Mouse (Mus musculus): ENCODE results near the gene Nectin2.
"Not testable (repeated sequence)": the region's sequence is repeated elsewhere in the genome, so short reads cannot be mapped to it uniquely, and the experiment has no call there.

Gene Nectin2

GRCm38 (mm10) chr7:19702859-19703555 lies 47.3 kb downstream of the Nectin2 start:
- DNase-seq: no peak

GRCm38 (mm10) chr7:19701069-19701761 lies 49.1 kb downstream of the Nectin2 start:
- peak; percentile 40 for DNase-seq

GRCm38 (mm10) chr7:19700299-19701068 lies 49.8 kb downstream of the Nectin2 start:
- no peak for DNase-seq

GRCm38 (mm10) chr7:19699827-19700148 lies 50.5 kb downstream of the Nectin2 start:
- no peak for DNase-seq

GRCm38 (mm10) chr7:19698907-19699826 lies 51.1 kb downstream of the Nectin2 start, which contains the start of gene Apoe:
Gene Apoe, minus strand, starts transcription at chr7:19699188.
- DNase-seq: peak; percentile 59

GRCm38 (mm10) chr7:19697949-19698906 lies 52.1 kb downstream of the Nectin2 start:
- DNase-seq: no peak

- DNase-seq: no peak
Measured at GRCm38 (mm10) chr7:19696336-19696873, 53.9 kb downstream of the Nectin2 start.

GRCm38 (mm10) chr7:19695881-19696280 lies 54.4 kb downstream of the Nectin2 start:
- DNase-seq: no peak

- DNase-seq: no peak
Measured at GRCm38 (mm10) chr7:19695213-19695594, 55.1 kb downstream of the Nectin2 start.

GRCm38 (mm10) chr7:19694336-19695212 lies 55.7 kb downstream of the Nectin2 start:
- no peak for DNase-seq

- peak; percentile 36 for DNase-seq
Measured at GRCm38 (mm10) chr7:19693421-19693820, 56.9 kb downstream of the Nectin2 start.

- DNase-seq: no peak
Measured at GRCm38 (mm10) chr7:19691873-19692865, 58.1 kb downstream of the Nectin2 start, which contains the start of gene Apoc1. Gene Apoc1, minus strand, starts transcription at chr7:19692660.

GRCm38 (mm10) chr7:19691434-19691833 lies 58.8 kb downstream of the Nectin2 start:
- no peak for DNase-seq

GRCm38 (mm10) chr7:19690845-19691244 lies 59.4 kb downstream of the Nectin2 start:
- no peak for DNase-seq

- DNase-seq: no peak
Measured at GRCm38 (mm10) chr7:19688611-19689010, 61.7 kb downstream of the Nectin2 start.

- no peak for DNase-seq
Measured at GRCm38 (mm10) chr7:19688101-19688500, 62.2 kb downstream of the Nectin2 start.

GRCm38 (mm10) chr7:19686927-19687583 lies 63.2 kb downstream of the Nectin2 start:
- not testable (repeated sequence) for DNase-seq

GRCm38 (mm10) chr7:19686521-19686920 lies 63.8 kb downstream of the Nectin2 start:
- DNase-seq: no peak

Data from right cerebral cortex, postnatal 25 days (tissue).